Mouse (Mus musculus): Measurements from ENCODE around the gene Aldh8a1. TPM values are rescaled to one million over a fixed set of nuclear protein-coding genes. Genes with fewer than 3 reads are reported as not detected.

The Aldh8a1 gene
- polyA plus RNA-seq, 1 experiment from 2014 or later: 0.06 TPM

- Histone ChIP-seq H3K36me3 (no peaks in the 10 kb centered on the region), H3K4me3 (replicated peaks) (no peak overlapping the region), H3K9me3 (replicated peaks) (no peaks in the 10 kb centered on the region), H3K9ac (replicated peaks) (no peak overlapping the region), H3K4me2 (no peak overlapping the region), H3K27me3 (replicated peaks) (no peaks in the 10 kb centered on the region), H3K27ac (replicated peaks) (no peak overlapping the region), H3K4me1 (no peaks in the 10 kb centered on the region)
- WGBS: 65% methylated on average over 3 of the region's 3 CpGs
- no peak for ATAC-seq (ENCODE audit: low FRiP score)
Measured at GRCm38 (mm10) chr10:21426515-21426914, 49.4 kb downstream of the Aldh8a1 start.

- no peaks in the 10 kb centered on the region for H3K9me3 ChIP-seq (replicated peaks)
- WGBS: 79% methylated on average over 6 of the region's 6 CpGs
- H3K4me3 ChIP-seq (replicated peaks): no peak overlapping the region
- H3K36me3 ChIP-seq: no peaks in the 10 kb centered on the region
- no peaks in the 10 kb centered on the region for H3K27me3 ChIP-seq (replicated peaks)
- no peak overlapping the region for H3K27ac ChIP-seq (replicated peaks)
- ATAC-seq (ENCODE audit: low FRiP score): no peak
- H3K9ac ChIP-seq (replicated peaks): no peak overlapping the region
- H3K4me2 ChIP-seq: no peak overlapping the region
- H3K4me1 ChIP-seq: no peaks in the 10 kb centered on the region
Measured at GRCm38 (mm10) chr10:21427996-21428395, 50.9 kb downstream of the Aldh8a1 start.

GRCm38 (mm10) chr10:21439268-21439667 is 62.2 kb downstream of the Aldh8a1 start:
- Histone ChIP-seq H3K27ac (replicated peaks) (no peak overlapping the region), H3K4me1 (peaks cover 7% of the 10 kb centered on the region; the same call in 1 of the 2 replicates), H3K4me2 (no peak overlapping the region), H3K4me3 (replicated peaks) (no peak overlapping the region), H3K27me3 (replicated peaks) (no peaks in the 10 kb centered on the region), H3K9ac (replicated peaks) (no peak overlapping the region), H3K36me3 (no peaks in the 10 kb centered on the region), H3K9me3 (replicated peaks) (no peaks in the 10 kb centered on the region)
- ATAC-seq (ENCODE audit: low FRiP score): no peak
- 90% methylated on average over 1 of the region's 1 CpGs for WGBS

GRCm38 (mm10) chr10:21441020-21441419 is 63.9 kb downstream of the Aldh8a1 start:
- no peak overlapping the region for H3K4me3 ChIP-seq (replicated peaks)
- H3K4me1 ChIP-seq: peaks cover 7% of the 10 kb centered on the region; the same call in 1 of the 2 replicates
- WGBS: 44% methylated on average over 4 of the region's 4 CpGs
- H3K9ac ChIP-seq (replicated peaks): no peak overlapping the region
- no peak overlapping the region for H3K4me2 ChIP-seq
- no peak overlapping the region for H3K27ac ChIP-seq (replicated peaks)
- no peaks in the 10 kb centered on the region for H3K36me3 ChIP-seq
- H3K9me3 ChIP-seq (replicated peaks): no peaks in the 10 kb centered on the region
- no peak for ATAC-seq (ENCODE audit: low FRiP score)
- no peaks in the 10 kb centered on the region for H3K27me3 ChIP-seq (replicated peaks)

GRCm38 (mm10) chr10:21441690-21442089 is 64.6 kb downstream of the Aldh8a1 start:
- no peak overlapping the region for H3K4me2 ChIP-seq
- no peak overlapping the region for H3K27ac ChIP-seq (replicated peaks)
- no peaks in the 10 kb centered on the region for H3K36me3 ChIP-seq
- no peak overlapping the region for H3K9ac ChIP-seq (replicated peaks)
- no peaks in the 10 kb centered on the region for H3K27me3 ChIP-seq (replicated peaks)
- WGBS: 83% methylated on average over 4 of the region's 4 CpGs
- no peaks in the 10 kb centered on the region for H3K9me3 ChIP-seq (replicated peaks)
- no peak overlapping the region for H3K4me3 ChIP-seq (replicated peaks)
- H3K4me1 ChIP-seq: peaks cover 7% of the 10 kb centered on the region; the same call in 1 of the 2 replicates
- no peak for ATAC-seq (ENCODE audit: low FRiP score)

- no peak overlapping the region for H3K27ac ChIP-seq (replicated peaks)
- 42% methylated on average over 8 of the region's 8 CpGs for WGBS
- no peak overlapping the region for H3K4me3 ChIP-seq (replicated peaks)
- H3K4me1 ChIP-seq: peaks cover 7% of the 10 kb centered on the region; the same call in 1 of the 2 replicates
- H3K9me3 ChIP-seq (replicated peaks): no peaks in the 10 kb centered on the region
- H3K36me3 ChIP-seq: no peaks in the 10 kb centered on the region
- no peak for ATAC-seq (ENCODE audit: low FRiP score)
- H3K9ac ChIP-seq (replicated peaks): no peak overlapping the region
- H3K27me3 ChIP-seq (replicated peaks): no peaks in the 10 kb centered on the region
- no peak overlapping the region for H3K4me2 ChIP-seq
Measured at GRCm38 (mm10) chr10:21443646-21444324, 66.7 kb downstream of the Aldh8a1 start.

GRCm38 (mm10) chr10:21444410-21444809 is 67.3 kb downstream of the Aldh8a1 start:
- H3K9ac ChIP-seq (replicated peaks): no peak overlapping the region
- no peak for ATAC-seq (ENCODE audit: low FRiP score)
- H3K36me3 ChIP-seq: no peaks in the 10 kb centered on the region
- H3K27me3 ChIP-seq (replicated peaks): no peaks in the 10 kb centered on the region
- WGBS: 83% methylated on average over 9 of the region's 9 CpGs
- H3K9me3 ChIP-seq (replicated peaks): no peaks in the 10 kb centered on the region
- H3K4me1 ChIP-seq: peaks cover 7% of the 10 kb centered on the region; the same call in 1 of the 2 replicates
- H3K4me2 ChIP-seq: no peak overlapping the region
- H3K4me3 ChIP-seq (replicated peaks): no peak overlapping the region
- H3K27ac ChIP-seq (replicated peaks): no peak overlapping the region

Other genes with a start within 250 kb of the Aldh8a1 start
- 1.8 and 15.2 TPM in 2 replicates for gene Myb, start 216.3 kb upstream of the Aldh8a1 start, polyA plus RNA-seq (2015; fragmentation: Nextera tagmentation; extraction: Ambion mirVana)
- gene Hbs1l, start 81.3 kb upstream of the Aldh8a1 start, polyA plus RNA-seq (2015; fragmentation: Nextera tagmentation; extraction: Ambion mirVana): 86.5 and 93.3 TPM in 2 replicates
- gene 1700020N01Rik, start 215.9 kb downstream of the Aldh8a1 start, polyA plus RNA-seq (2015; fragmentation: Nextera tagmentation; extraction: Ambion mirVana): not detected in 2 replicates